Mouse (Mus musculus) bone marrow macrophage, adult 2 months (primary cell): Measurements from ENCODE around the gene Syn3.

ENCODE experiments used
- CTCF ChIP-seq: IDR thresholded peaks from 2 replicates; pipeline ENCODE4 v1.5.1; 2012; ENCODE audit warnings: low read depth, mild to moderate bottlenecking, low read length, moderate library complexity
- POLR2A ChIP-seq: IDR thresholded peaks from 2 replicates; pipeline ENCODE4 v1.6.1; 2012; ENCODE audit warnings: mild to moderate bottlenecking, low read depth, low read length, borderline replicate concordance

DNA sequence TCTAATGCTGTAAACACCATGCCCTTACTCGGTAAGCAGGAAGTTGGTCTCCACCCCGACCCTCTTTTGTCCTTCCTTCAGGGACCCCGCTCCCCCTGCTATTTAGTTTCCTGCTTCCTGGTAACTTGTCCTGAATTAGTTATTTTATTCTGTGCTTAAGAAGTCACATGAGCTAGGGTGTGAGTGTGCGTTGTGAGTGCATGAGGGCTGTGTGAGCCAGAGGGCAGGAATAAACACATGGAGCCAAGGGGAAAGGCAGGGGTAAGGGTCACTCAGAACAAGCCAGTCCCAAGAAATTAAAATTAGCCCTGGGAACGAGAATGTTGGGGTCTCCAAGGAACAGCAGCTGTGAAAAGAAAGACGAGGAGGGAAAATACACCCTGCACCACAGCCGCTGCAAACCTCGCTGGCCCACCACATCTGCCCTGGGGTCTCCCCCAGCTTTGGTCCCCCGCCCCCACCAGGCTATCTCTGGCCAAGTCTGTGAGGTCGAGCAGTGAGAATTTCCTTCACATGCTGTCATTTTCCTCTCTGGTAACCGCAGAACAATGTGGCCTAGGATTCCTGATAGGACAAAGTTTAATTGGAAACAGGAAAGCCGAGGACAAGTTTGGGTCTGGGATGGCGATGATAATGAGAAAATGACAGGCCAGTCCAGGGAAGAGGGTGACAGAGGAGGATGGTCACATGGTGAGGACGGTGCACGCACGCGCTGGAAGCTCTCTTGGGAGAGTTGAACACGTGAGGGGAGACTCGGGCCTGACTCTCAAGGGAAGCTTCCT is 225.1 kb downstream of the Syn3 start:
- TF ChIP-seq CTCF (no peak), POLR2A (no peak)
